Mouse (Mus musculus): ENCODE data around the gene G6pc3. TPM values are rescaled to one million over a fixed set of nuclear protein-coding genes. Genes with fewer than 3 reads are reported as not detected.

The G6pc3 gene
- polyA plus RNA-seq, 1 experiment from 2014 or later = 27.6 TPM

- no peak overlapping the region for H3K4me2 ChIP-seq
- peak overlapping the region; percentile 54; the same call in 1 of the 2 replicates for H3K27ac ChIP-seq
- H3K9ac ChIP-seq = no peak overlapping the region
- ATAC-seq (ENCODE audit: insufficient number of reproducible peaks, low FRiP score, low TSS enrichment, low read depth) = no peak
- H3K4me1 ChIP-seq = peaks cover 85% of the 10 kb centered on the region
- peaks cover 11% of the 10 kb centered on the region for H3K36me3 ChIP-seq
- no peaks in the 10 kb centered on the region for H3K9me3 ChIP-seq
- no peaks in the 10 kb centered on the region for H3K27me3 ChIP-seq
- no peak overlapping the region for H3K4me3 ChIP-seq
- 35% methylated on average over 18 of the region's 18 CpGs for WGBS
These were observed 22.5 kb downstream of the G6pc3 start for GRCm38 (mm10) chr11:102211936-102212341.

GRCm38 (mm10) chr11:102214430-102215156 is 25.2 kb downstream of the G6pc3 start:
- Histone ChIP-seq H3K4me1 (peaks cover 87% of the 10 kb centered on the region), H3K4me3 (no peak overlapping the region), H3K27ac (peak overlapping the region; percentile 22; the same call in 1 of the 2 replicates), H3K36me3 (peaks cover 10% of the 10 kb centered on the region), H3K9ac (no peak overlapping the region), H3K27me3 (no peaks in the 10 kb centered on the region), H3K4me2 (0 out of 2 replicates have a peak overlapping the region, but pooled peaks have one; percentile 12), H3K9me3 (no peaks in the 10 kb centered on the region)
- no peak for ATAC-seq (ENCODE audit: insufficient number of reproducible peaks, low FRiP score, low TSS enrichment, low read depth)
- WGBS = 55% methylated on average over 10 of the region's 10 CpGs

GRCm38 (mm10) chr11:102215511-102215910 is 26.1 kb downstream of the G6pc3 start:
- no peak overlapping the region for H3K9ac ChIP-seq
- H3K36me3 ChIP-seq = peaks cover 10% of the 10 kb centered on the region
- H3K4me2 ChIP-seq = peak overlapping the region; percentile 90; the same call in 1 of the 2 replicates
- no peaks in the 10 kb centered on the region for H3K27me3 ChIP-seq
- 52% methylated on average over 11 of the region's 11 CpGs for WGBS
- H3K27ac ChIP-seq = 0 out of 2 replicates have a peak overlapping the region, but pooled peaks have one; percentile 47
- H3K4me3 ChIP-seq = peak overlapping the region; percentile 45; the same call in 1 of the 2 replicates
- H3K9me3 ChIP-seq = no peaks in the 10 kb centered on the region
- ATAC-seq (ENCODE audit: insufficient number of reproducible peaks, low FRiP score, low TSS enrichment, low read depth) = no peak
- peaks cover 88% of the 10 kb centered on the region for H3K4me1 ChIP-seq

GRCm38 (mm10) chr11:102216056-102216885 is 26.9 kb downstream of the G6pc3 start:
- H3K27me3 ChIP-seq = no peaks in the 10 kb centered on the region
- no peak overlapping the region for H3K9ac ChIP-seq
- H3K4me2 ChIP-seq = peak overlapping the region; percentile 90
- H3K36me3 ChIP-seq = peaks cover 11% of the 10 kb centered on the region
- H3K9me3 ChIP-seq = no peaks in the 10 kb centered on the region
- WGBS = 37% methylated on average over 11 of the region's 12 CpGs
- peaks cover 90% of the 10 kb centered on the region for H3K4me1 ChIP-seq
- peak overlapping the region; percentile 88 for H3K27ac ChIP-seq
- peak overlapping the region; percentile 45 for H3K4me3 ChIP-seq
- ATAC-seq (ENCODE audit: insufficient number of reproducible peaks, low FRiP score, low TSS enrichment, low read depth) = no peak; the same call in 1 of the 2 replicates

- Histone ChIP-seq H3K27ac (peak overlapping the region; percentile 88), H3K36me3 (peaks cover 11% of the 10 kb centered on the region; the same call in 1 of the 2 replicates), H3K9ac (no peak overlapping the region), H3K9me3 (no peaks in the 10 kb centered on the region), H3K4me3 (peak overlapping the region; percentile 45), H3K27me3 (no peaks in the 10 kb centered on the region), H3K4me1 (peaks cover 88% of the 10 kb centered on the region), H3K4me2 (peak overlapping the region; percentile 90)
- no peak for ATAC-seq (ENCODE audit: insufficient number of reproducible peaks, low FRiP score, low TSS enrichment, low read depth)
- 47% methylated on average over 5 of the region's 5 CpGs for WGBS
These were observed 27.4 kb downstream of the G6pc3 start for GRCm38 (mm10) chr11:102216886-102217240.

GRCm38 (mm10) chr11:102217396-102217795 is 28.0 kb downstream of the G6pc3 start:
- Histone ChIP-seq H3K4me2 (peak overlapping the region; percentile 90), H3K27me3 (no peaks in the 10 kb centered on the region), H3K27ac (peak overlapping the region; percentile 88), H3K9ac (0 out of 2 replicates have a peak overlapping the region, but pooled peaks have one; percentile 27), H3K9me3 (no peaks in the 10 kb centered on the region), H3K4me3 (peak overlapping the region; percentile 45), H3K36me3 (peaks cover 14% of the 10 kb centered on the region; the same call in 1 of the 2 replicates), H3K4me1 (peaks cover 87% of the 10 kb centered on the region)
- no peak for ATAC-seq (ENCODE audit: insufficient number of reproducible peaks, low FRiP score, low TSS enrichment, low read depth)
- 63% methylated on average over 6 of the region's 6 CpGs for WGBS

- peak overlapping the region; percentile 88 for H3K27ac ChIP-seq
- ATAC-seq (ENCODE audit: insufficient number of reproducible peaks, low FRiP score, low TSS enrichment, low read depth) = no peak
- H3K9me3 ChIP-seq = no peaks in the 10 kb centered on the region
- 51% methylated on average over 7 of the region's 7 CpGs for WGBS
- H3K4me3 ChIP-seq = peak overlapping the region; percentile 45
- H3K4me2 ChIP-seq = peak overlapping the region; percentile 90
- peak overlapping the region; percentile 27; the same call in 1 of the 2 replicates for H3K9ac ChIP-seq
- H3K4me1 ChIP-seq = peaks cover 89% of the 10 kb centered on the region
- H3K36me3 ChIP-seq = peaks cover 14% of the 10 kb centered on the region; the same call in 1 of the 2 replicates
- no peaks in the 10 kb centered on the region for H3K27me3 ChIP-seq
These were observed 28.5 kb downstream of the G6pc3 start for GRCm38 (mm10) chr11:102217876-102218430.

GRCm38 (mm10) chr11:102218783-102219182 is 29.4 kb downstream of the G6pc3 start:
- H3K4me2 ChIP-seq = peak overlapping the region; percentile 90
- H3K27ac ChIP-seq = peak overlapping the region; percentile 88
- under 1% methylated on average over 10 of the region's 10 CpGs for WGBS
- ATAC-seq (ENCODE audit: insufficient number of reproducible peaks, low FRiP score, low TSS enrichment, low read depth) = peak; percentile 84
- H3K9ac ChIP-seq = peak overlapping the region; percentile 27
- H3K27me3 ChIP-seq = no peaks in the 10 kb centered on the region
- H3K4me3 ChIP-seq = peak overlapping the region; percentile 45
- no peaks in the 10 kb centered on the region for H3K9me3 ChIP-seq
- peaks cover 12% of the 10 kb centered on the region; the same call in 1 of the 2 replicates for H3K36me3 ChIP-seq
- peaks cover 93% of the 10 kb centered on the region for H3K4me1 ChIP-seq

- no peak overlapping the region for H3K9ac ChIP-seq
- peak overlapping the region; percentile 88 for H3K27ac ChIP-seq
- H3K4me3 ChIP-seq = peak overlapping the region; percentile 45
- H3K4me1 ChIP-seq = peaks cover 92% of the 10 kb centered on the region
- no peaks in the 10 kb centered on the region for H3K9me3 ChIP-seq
- 0 out of 2 replicates have a peak, but pooled peaks cover 7% of the 10 kb centered on the region for H3K36me3 ChIP-seq
- H3K4me2 ChIP-seq = peak overlapping the region; percentile 90
- no peaks in the 10 kb centered on the region for H3K27me3 ChIP-seq
- ATAC-seq (ENCODE audit: insufficient number of reproducible peaks, low FRiP score, low TSS enrichment, low read depth) = 0 out of 2 replicates have a peak, but pooled peaks have one; percentile 3
- WGBS = 50% methylated on average over 14 of the region's 14 CpGs
These were observed 30.0 kb downstream of the G6pc3 start for GRCm38 (mm10) chr11:102219247-102219993.

- H3K36me3 ChIP-seq = 0 out of 2 replicates have a peak, but pooled peaks cover 7% of the 10 kb centered on the region
- no peak overlapping the region for H3K9ac ChIP-seq
- no peak for ATAC-seq (ENCODE audit: insufficient number of reproducible peaks, low FRiP score, low TSS enrichment, low read depth)
- no peaks in the 10 kb centered on the region for H3K27me3 ChIP-seq
- H3K4me1 ChIP-seq = peaks cover 92% of the 10 kb centered on the region
- H3K27ac ChIP-seq = peak overlapping the region; percentile 88
- no peaks in the 10 kb centered on the region for H3K9me3 ChIP-seq
- WGBS = 62% methylated on average over 4 of the region's 4 CpGs
- H3K4me2 ChIP-seq = 0 out of 2 replicates have a peak overlapping the region, but pooled peaks have one; percentile 90
- no peak overlapping the region for H3K4me3 ChIP-seq
These were observed 30.6 kb downstream of the G6pc3 start for GRCm38 (mm10) chr11:102219994-102220346.

- WGBS = 47% methylated on average over 6 of the region's 6 CpGs
- ATAC-seq (ENCODE audit: insufficient number of reproducible peaks, low FRiP score, low TSS enrichment, low read depth) = no peak
- Histone ChIP-seq H3K4me3 (no peak overlapping the region), H3K4me2 (no peak overlapping the region), H3K36me3 (0 out of 2 replicates have a peak, but pooled peaks cover 7% of the 10 kb centered on the region), H3K9me3 (no peaks in the 10 kb centered on the region), H3K27me3 (no peaks in the 10 kb centered on the region), H3K4me1 (peaks cover 91% of the 10 kb centered on the region), H3K27ac (peak overlapping the region; percentile 88), H3K9ac (no peak overlapping the region)
These were observed 31.0 kb downstream of the G6pc3 start for GRCm38 (mm10) chr11:102220451-102220850.
